Mouse (Mus musculus) thymus, postnatal 25 days (tissue): ENCODE measurements around the gene Olfr479.
"Not testable (repeated sequence)": the region's sequence is repeated elsewhere in the genome, so short reads cannot be mapped to it uniquely, and the experiment has no call there.

ENCODE experiments used
- DNase-seq: peaks from one replicate; pipeline ENCODE4 v3.0.0; 2022

Gene Olfr479

DNA sequence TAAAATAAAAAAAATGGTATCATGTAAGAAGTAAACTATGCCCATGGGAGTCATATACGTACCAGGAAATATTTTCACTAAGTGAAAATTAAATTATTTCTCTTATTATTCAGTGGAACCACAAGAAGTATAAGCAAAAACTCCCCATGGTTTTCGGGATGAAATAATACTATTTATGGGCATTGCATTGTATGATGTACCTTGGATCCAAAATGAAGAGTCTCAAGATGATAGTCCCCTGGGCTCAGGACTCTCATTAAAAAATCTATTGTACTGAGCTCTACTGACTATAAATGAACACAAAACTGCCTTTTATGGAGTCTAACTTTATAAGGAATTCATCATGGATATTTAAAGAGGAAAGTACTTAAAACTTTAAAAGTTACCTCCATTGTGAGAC lies at the start of gene Olfr479:
Gene Olfr479, plus strand, starts transcription at position 301 of the 400 bp plus-strand sequence.
- DNase-seq = no peak

DNA sequence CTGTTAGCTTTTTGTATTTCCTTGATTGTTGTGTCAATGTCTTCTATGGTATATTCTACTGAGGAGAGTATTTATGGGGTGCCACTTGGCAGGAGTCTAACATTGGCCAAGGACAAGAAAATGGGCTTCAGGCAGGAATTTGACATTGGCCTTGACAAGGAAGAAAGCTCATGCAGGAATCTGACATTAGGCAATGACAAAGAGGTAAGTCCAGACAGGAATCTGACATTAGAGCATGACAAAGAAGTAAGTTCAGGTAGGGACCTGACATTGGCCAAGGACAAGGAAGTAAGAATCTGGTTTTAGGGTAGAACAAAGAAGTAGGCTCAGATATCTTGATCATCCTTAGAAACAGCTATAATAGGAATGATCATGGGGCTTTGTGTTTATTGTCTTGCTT lies 36.2 kb upstream of the Olfr479 start:
- not testable (repeated sequence) for DNase-seq

DNA sequence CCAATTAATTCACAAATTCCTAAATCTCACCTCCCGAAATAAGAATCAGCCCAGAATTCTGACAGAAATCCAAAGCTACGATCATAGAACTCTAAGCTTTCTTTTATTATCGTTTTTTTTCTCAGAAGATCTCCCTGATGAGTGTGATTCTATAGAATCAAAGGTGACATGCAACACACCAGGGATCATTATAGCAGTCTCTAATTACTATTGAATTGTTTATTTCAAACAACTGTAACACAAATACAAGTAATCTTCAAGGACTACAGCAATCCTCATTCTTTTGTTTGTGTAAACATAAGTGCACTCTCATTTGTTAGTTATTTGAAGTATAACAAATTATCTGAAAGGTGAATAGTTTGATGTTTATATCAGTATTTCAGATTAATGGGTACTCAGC lies 16.6 kb upstream of the Olfr479 start, which contains the start of gene Olfr478:
Gene Olfr478, minus strand, starts transcription at position 101 of the 400 bp plus-strand sequence.
- DNase-seq = no peak

- no peak for DNase-seq
Observed at GRCm38 (mm10) chr7:108067246-108067645, 16.8 kb downstream of the Olfr479 start, which contains the start of gene Olfr480. TSS of gene Olfr480 (minus strand) at chr7:108067346.

DNA sequence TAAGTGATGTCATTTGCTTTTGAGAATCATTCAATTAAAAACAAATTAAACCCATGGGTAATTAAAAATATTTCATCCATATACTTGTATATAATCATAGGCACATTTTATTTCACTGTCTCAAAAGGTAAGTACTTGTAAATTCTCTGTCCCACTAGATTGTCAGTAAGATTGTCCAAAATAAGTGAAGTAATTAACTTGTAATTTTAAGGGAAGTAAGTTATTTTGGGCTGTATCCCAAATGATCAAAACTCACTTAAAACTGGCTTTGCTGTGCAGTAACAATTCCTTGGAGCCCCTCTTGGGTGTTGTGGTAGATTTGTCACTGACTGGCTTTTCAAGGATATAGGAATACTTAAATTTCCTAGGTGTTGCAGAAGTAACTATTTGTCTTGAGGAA lies 29.1 kb downstream of the Olfr479 start, which contains the start of gene Olfr481:
Gene Olfr481, plus strand, starts transcription at position 301 of the 400 bp plus-strand sequence.
- no peak for DNase-seq

DNA sequence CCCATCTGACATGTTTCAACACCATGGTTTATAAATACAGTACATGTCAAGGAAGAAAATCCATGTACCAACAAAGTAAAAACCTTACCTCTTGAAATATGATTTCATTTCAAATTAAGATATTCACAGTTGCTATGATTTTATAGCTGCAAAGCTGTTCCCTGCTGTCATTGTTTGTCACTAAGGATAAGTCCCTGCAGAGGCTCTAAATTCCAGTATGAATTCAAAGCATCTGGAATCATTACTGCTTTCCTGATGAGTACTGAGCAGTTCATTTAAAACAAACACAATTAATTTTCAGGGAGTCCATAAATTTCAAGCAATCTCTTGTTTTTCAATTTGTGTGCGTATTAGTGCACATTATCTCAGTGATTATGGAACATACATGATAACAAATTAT lies 47.0 kb downstream of the Olfr479 start, which contains the start of gene Olfr482:
Gene Olfr482, minus strand, starts transcription at position 101 of the 400 bp plus-strand sequence.
- no peak for DNase-seq

GRCm38 (mm10) chr7:108100549-108100948 lies 50.1 kb downstream of the Olfr479 start, which contains the start of gene Olfr483:
TSS of gene Olfr483 (plus strand) at chr7:108100849.
- no peak for DNase-seq
